Mouse (Mus musculus) bone marrow macrophage, adult 2 months (primary cell): ENCODE data around the gene Tgfbr3l. TPM values are rescaled to one million over a fixed set of nuclear protein-coding genes. Genes with fewer than 3 reads are reported as not detected.
A peak's percentile ranks its signal among the peaks of the same experiment; 100 is the strongest.

ENCODE experiments used
- H3K27ac ChIP-seq: 2 replicates; pipeline ENCODE4 v1.5.1; 2012; ENCODE audit warnings: low read depth, low read length; ENCODE audit not compliant: insufficient read depth
- H3K4me1 ChIP-seq: 2 replicates; pipeline ENCODE4 v1.6.1; 2012; ENCODE audit warnings: low read length; ENCODE audit not compliant: control insufficient read depth, insufficient read depth
- H3K4me3 ChIP-seq: 2 replicates; pipeline ENCODE4 v1.5.1; 2012; ENCODE audit warnings: mild to moderate bottlenecking, low read length, moderate library complexity; ENCODE audit not compliant: insufficient read depth
- CTCF ChIP-seq: IDR thresholded peaks from 2 replicates; pipeline ENCODE4 v1.5.1; 2012; ENCODE audit warnings: low read depth, mild to moderate bottlenecking, low read length, moderate library complexity
- POLR2A ChIP-seq: IDR thresholded peaks from 2 replicates; pipeline ENCODE4 v1.6.1; 2012; ENCODE audit warnings: mild to moderate bottlenecking, low read depth, low read length, borderline replicate concordance
- polyA plus RNA-seq: library from polyadenylated mRNA; stranded (reverse); fragments of >200 nt; gene quantifications from 2 replicates; pipeline ENCODE4 v1.2.4, GENCODE M21; 2012; ENCODE audit not compliant: missing spikeins, insufficient read depth, insufficient read length

Tgfbr3l gene
- polyA plus RNA-seq, 1 experiment: 4.4 TPM

DNA sequence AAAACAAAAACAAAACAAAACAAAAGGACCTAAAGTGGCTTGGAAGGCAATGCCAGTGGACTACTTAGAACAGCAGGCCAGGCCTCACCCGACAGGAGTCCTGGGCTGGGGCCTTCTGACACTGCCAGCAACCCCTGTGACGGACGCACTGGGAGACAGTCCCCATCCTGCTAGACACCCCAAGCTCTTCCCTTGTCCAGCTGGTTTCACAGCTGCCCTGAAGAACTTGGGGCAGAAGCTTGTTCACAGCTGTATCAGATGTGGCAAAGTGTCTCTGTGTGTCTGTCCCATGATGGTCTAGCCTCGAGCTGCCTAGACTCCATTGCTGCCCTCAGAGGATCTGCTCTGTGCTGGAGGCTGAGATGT is 11.8 kb downstream of the Tgfbr3l start:
- no peak for TF ChIP-seq CTCF
- no peak for TF ChIP-seq POLR2A
- Histone ChIP-seq H3K4me1 (peaks cover 18% of the 10 kb centered on the region), H3K27ac (no peak overlapping the region), H3K4me3 (no peak overlapping the region)

DNA sequence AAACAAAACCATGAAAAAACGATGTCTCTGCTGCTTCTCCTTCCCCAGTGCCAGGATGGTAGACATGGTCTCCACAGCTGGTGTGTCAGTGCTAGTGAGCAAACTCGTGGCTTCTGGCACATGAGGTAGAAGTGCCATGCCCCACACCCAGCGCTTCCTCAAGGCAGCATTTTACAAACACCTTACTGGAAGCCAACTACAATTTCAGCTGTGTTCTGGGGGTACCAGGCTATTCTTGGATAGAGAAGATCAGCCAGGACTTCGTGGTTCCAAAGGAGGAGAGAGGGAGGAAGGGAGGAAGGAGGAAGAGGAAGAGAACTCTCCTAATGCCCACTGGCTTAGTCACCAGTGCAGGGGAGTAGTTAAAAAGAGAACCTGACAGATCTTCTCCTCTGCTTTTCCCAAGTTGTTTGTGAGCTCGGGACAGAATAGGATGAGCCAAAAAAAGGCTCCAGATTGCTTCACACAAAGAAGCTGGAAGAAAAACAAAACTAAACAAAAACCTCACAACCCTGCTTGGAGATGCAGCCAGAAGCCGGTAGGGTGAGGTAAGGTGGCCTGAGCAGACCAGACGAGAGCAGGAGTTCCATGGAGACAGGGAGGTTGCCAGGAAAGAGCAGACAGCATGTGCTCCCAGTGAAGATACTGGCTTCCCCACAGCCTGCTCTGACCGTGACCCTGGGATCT is 15.2 kb downstream of the Tgfbr3l start:
- H3K27ac ChIP-seq: peak overlapping the region; percentile 38
- H3K4me3 ChIP-seq: no peak overlapping the region
- H3K4me1 ChIP-seq: peaks cover 18% of the 10 kb centered on the region
- TF ChIP-seq CTCF: no peak
- no peak for TF ChIP-seq POLR2A

DNA sequence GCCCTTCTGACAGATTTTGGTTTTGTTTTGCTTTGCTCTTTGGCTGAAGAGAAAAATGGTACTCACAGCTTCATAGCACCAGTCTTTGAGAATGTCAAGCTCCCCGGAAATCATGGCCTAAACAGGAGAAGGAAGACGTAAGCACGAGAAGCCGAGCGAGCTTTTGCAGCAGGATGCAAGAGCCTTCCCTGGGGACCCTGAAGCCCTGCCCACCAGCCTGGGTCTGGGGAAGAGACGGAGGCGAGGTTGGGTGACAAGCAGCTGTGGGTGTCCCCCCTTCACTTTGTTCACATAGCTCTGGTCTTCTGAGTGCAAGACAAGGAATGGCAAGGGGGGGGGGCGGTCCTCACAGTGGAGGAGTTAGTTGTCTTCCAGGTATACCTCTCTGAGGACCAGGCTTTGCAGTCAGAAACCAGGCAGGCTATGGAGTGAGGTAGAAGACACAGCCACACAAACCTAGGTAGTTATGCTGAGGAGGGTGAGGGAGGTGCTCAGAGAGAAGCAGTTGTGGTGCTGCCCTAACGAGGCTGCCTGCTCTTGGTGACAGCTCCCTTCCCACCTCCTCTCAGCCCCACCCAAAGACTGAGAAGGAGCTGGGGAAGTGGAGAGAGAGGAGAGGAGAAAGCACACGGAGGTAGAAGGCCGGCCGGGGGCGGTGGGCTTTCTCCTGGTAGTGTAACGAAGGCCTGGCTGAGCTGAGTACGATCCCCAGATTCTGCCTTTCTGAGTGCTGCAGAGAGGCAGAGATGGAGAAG is 17.3 kb downstream of the Tgfbr3l start:
- H3K27ac ChIP-seq: no peak overlapping the region
- no peak overlapping the region for H3K4me3 ChIP-seq
- TF ChIP-seq CTCF (no peak), POLR2A (no peak)
- H3K4me1 ChIP-seq: peaks cover 14% of the 10 kb centered on the region

DNA sequence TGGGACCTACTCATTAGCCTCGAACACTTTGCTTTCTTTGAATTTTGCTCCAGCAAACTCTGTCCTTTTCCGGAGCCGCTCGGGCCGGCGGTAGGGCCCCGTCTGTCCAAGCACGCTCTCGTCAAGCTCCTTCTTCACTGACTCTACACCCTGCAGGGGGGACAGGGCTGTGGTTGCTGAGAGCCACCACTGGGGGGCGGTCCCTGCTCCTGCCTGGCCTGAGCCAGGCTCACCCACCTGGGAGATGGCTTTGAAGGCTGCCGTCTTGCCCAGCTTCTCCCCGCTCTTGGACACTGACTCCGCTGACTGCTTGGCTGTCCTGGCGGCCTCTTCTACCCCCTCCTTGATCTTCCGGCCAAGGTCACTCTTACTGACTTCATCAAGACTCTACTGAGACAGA is 19.6 kb downstream of the Tgfbr3l start:
- peaks cover 14% of the 10 kb centered on the region for H3K4me1 ChIP-seq
- H3K4me3 ChIP-seq: no peak overlapping the region
- TF ChIP-seq CTCF: no peak
- TF ChIP-seq POLR2A: no peak
- H3K27ac ChIP-seq: no peak overlapping the region

DNA sequence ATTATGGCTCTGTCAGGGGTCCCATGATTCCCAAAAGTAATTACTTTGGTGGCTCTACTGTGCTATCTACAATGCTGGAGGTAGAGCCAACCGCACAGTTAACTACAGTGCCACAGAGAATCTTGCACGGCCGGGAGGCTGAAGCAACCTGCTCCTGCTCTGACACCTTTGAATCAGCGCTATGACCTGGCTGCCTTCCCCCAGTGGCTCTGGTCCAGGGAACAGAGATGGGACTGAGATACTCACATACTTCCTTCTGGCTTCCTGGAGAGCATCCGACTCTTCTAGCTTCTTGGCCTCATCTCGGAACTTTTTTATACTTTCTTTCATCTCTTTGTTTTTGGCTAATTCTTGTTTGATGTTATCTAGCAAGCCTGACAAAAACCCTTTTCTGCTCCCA is 21.6 kb downstream of the Tgfbr3l start:
- Histone ChIP-seq H3K4me3 (no peak overlapping the region), H3K27ac (no peak overlapping the region), H3K4me1 (peaks cover 4% of the 10 kb centered on the region)
- TF ChIP-seq CTCF: no peak
- TF ChIP-seq POLR2A: no peak

DNA sequence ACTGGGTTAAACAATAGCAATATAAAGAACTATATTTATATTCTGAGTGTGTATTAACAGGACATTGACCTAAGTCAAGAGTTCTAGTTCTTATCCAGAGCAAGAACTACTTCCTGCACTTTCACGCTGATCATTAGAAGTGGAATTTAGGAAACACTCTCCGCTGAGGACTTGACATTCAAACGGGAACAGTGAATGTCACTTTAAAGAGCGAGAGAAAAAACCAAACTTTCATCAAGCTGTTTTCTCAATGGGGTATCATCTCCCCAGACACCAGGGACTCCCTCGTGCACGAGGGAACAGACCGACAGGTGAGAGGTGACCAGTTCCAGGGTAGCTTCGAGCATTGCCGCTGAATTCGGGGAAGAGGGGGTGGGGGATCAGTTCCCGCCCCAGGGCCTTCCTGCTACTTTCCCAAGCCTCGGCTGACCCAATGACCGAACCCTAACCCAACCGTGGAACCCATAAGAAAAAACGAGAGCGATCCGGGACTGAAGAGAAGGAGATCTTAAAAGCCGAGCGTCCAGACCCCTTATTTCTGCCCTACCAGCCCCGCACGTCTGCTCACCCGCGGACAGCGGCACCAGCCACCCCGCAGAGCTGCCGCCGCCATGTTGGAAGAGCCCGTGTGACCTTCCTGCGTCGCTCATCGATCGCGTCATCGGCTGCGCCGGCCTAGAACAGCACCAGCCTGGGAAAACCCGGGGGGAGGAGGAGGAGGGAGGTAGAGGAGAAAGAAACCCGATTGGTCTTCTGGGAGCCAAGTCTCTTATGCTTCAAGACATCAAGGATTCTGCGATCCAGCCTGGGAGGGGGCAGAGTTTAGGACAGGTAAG is 27.5 kb downstream of the Tgfbr3l start, which contains the start of gene Timm44:
TSS of gene Timm44 (minus strand) at position 639 of the 836 bp plus-strand sequence.
- TF ChIP-seq POLR2A: no peak
- TF ChIP-seq CTCF: no peak
- Histone ChIP-seq H3K4me1 (peaks cover 8% of the 10 kb centered on the region), H3K4me3 (peak within 1 kb of the TSS; percentile 93), H3K27ac (peak within 1 kb of the TSS; percentile 52)

DNA sequence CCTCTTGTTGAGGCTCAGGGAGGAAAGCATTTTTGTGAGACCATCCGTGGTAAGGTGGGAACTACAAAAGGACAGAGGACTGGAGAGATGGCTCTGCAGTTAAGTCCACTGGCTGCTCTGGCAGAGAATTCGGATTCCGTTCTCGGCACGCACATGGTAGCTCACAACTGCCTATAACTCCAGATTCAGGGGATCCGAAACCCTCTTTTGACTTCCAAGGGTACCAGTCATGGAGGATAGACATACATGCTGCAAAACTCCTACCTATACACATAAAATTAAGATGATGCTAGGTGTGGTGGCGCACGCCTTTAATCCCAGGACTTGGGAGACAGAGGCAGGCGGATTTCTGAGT is 28.1 kb downstream of the Tgfbr3l start:
- Histone ChIP-seq H3K4me3 (peak overlapping the region; percentile 93), H3K27ac (no peak overlapping the region), H3K4me1 (peaks cover 8% of the 10 kb centered on the region)
- TF ChIP-seq POLR2A (no peak), CTCF (no peak)

DNA sequence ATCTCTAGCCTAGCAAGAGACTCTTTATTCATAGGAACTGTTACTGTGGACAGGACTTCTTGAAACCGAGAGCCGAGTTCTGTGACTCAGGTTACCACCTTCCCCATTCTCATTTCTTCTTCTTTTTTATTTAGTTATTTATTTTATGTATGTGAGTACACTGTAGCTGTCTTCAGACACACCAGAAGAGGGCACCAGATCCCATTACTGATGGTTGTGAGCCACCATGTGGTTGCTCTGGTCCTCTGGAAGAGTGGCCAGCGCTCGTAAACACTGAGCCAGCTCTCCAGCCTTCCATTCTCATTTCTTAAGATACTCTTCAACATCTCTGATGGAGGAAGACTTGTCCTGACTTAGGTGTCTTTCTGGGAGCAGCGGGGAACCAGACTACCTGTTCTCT is 44.7 kb downstream of the Tgfbr3l start:
- no peaks in the 10 kb centered on the region for H3K4me1 ChIP-seq
- TF ChIP-seq POLR2A (no peak), CTCF (no peak)
- H3K27ac ChIP-seq: no peak overlapping the region
- H3K4me3 ChIP-seq: no peak overlapping the region

DNA sequence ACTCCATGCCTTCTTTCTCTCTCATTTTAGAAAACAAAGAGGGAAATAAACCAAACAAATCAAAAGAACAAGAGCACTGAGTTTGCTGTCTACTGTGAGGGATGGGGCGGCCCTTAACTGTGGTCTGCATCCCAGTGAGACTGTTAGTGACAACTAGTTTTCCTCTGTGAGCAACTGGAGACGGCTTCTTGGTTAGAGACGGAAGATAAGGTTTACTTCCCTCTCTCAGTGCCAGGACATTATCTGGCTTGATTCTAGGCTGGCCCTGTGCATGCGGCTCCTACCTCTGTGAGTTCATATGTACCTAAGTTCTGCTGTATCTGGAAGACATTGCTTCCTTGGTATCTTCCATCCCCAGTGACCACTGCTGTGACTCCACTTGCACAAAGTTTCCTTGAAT is 49.8 kb downstream of the Tgfbr3l start:
- H3K27ac ChIP-seq: no peak overlapping the region
- no peak for TF ChIP-seq POLR2A
- TF ChIP-seq CTCF: no peak
- H3K4me1 ChIP-seq: no peaks in the 10 kb centered on the region
- no peak overlapping the region for H3K4me3 ChIP-seq

Other genes with a start within 250 kb of the Tgfbr3l start
- gene Cd209f, start 142.4 kb upstream of the Tgfbr3l start, polyA plus RNA-seq: not detected in 2 replicates
- not detected in 2 replicates for gene Cd209g, start 114.1 kb upstream of the Tgfbr3l start, polyA plus RNA-seq
- gene Evi5l, start 81.6 kb upstream of the Tgfbr3l start, polyA plus RNA-seq: 9.9 and 11.7 TPM in 2 replicates
- gene Prr36, start 30.8 kb upstream of the Tgfbr3l start, polyA plus RNA-seq: not detected in 2 replicates
- gene Lrrc8e, start 21.4 kb upstream of the Tgfbr3l start, polyA plus RNA-seq: not detected in 2 replicates
- gene Map2k7, start 9.5 kb upstream of the Tgfbr3l start, polyA plus RNA-seq: 75.4 and 77.0 TPM in 2 replicates
- gene Gm49320, start 9.3 kb upstream of the Tgfbr3l start, polyA plus RNA-seq: not detected in 2 replicates
- gene Snapc2, start 4.9 kb downstream of the Tgfbr3l start, polyA plus RNA-seq: 17.6 and 20.7 TPM in 2 replicates
- gene Ctxn1, start 11.1 kb downstream of the Tgfbr3l start, polyA plus RNA-seq: 0.67 and 0.76 TPM in 2 replicates
- gene Timm44, start 27.7 kb downstream of the Tgfbr3l start, polyA plus RNA-seq: 55.0 and 65.8 TPM in 2 replicates
- gene Ccl25, start 77.0 kb downstream of the Tgfbr3l start, polyA plus RNA-seq: 10.5 and 14.3 TPM in 2 replicates
- 55.7 and 57.1 TPM in 2 replicates for gene Elavl1, start 77.2 kb downstream of the Tgfbr3l start, polyA plus RNA-seq
- 7.7 and 8.3 TPM in 2 replicates for gene Cers4, start 244.8 kb downstream of the Tgfbr3l start, polyA plus RNA-seq